Mouse (Mus musculus) G1E (cell line): ENCODE data around the gene Trim8. TPM values are rescaled to one million over a fixed set of nuclear protein-coding genes. Genes with fewer than 3 reads are reported as not detected.

Experiments
- ATAC-seq: 2 replicates; pipeline ENCODE4 v1.8.0; 2016; ENCODE audit warnings: mild to moderate bottlenecking; ENCODE audit not compliant: insufficient number of reproducible peaks, poor library complexity, low FRiP score, severe bottlenecking; ENCODE audit errors: extremely low read depth
- DNase-seq: peaks from one replicate; pipeline ENCODE4 v3.0.0; 2012; ENCODE audit warnings: low spot score
- H3K27me3 ChIP-seq: 2 replicates; pipeline ENCODE4 v1.6.1; 2012; ENCODE audit warnings: mild to moderate bottlenecking, low read length, inconsistent platforms; ENCODE audit not compliant: insufficient read depth
- H3K36me3 ChIP-seq: replicated peaks from 2 replicates; pipeline ENCODE3; 2012; ENCODE audit warnings: mild to moderate bottlenecking, inconsistent platforms
- H3K4me1 ChIP-seq: 2 replicates; pipeline ENCODE4 v1.6.1; 2012; ENCODE audit warnings: low read depth, low read length, inconsistent platforms, mixed read lengths; ENCODE audit not compliant: insufficient read depth
- H3K4me3 ChIP-seq: 2 replicates; pipeline ENCODE4 v1.5.1; 2012; ENCODE audit warnings: low read depth, mild to moderate bottlenecking, inconsistent platforms, low read length, moderate library complexity, mixed read lengths
- H3K9me3 ChIP-seq: replicated peaks from 2 replicates; pipeline ENCODE4 v1.6.1; 2012; ENCODE audit warnings: inconsistent platforms
- CTCF ChIP-seq: IDR thresholded peaks from 2 replicates; pipeline ENCODE4 v1.5.1; 2012; ENCODE audit warnings: low read depth, low read length, inconsistent platforms, mixed read lengths
- GATA1 ChIP-seq: IDR thresholded peaks from 2 replicates; pipeline ENCODE4 v1.6.1; 2012; ENCODE audit warnings: borderline replicate concordance, low read length, inconsistent platforms, mixed read lengths
- GATA2 ChIP-seq: IDR thresholded peaks from 2 replicates; pipeline ENCODE4 v1.6.1; 2012; ENCODE audit warnings: low read depth, low read length, inconsistent platforms, borderline replicate concordance
- POLR2AphosphoS5 ChIP-seq: IDR thresholded peaks from 2 replicates; pipeline ENCODE4 v1.6.1; 2012; ENCODE audit warnings: low read depth, low read length, inconsistent platforms; ENCODE audit not compliant: insufficient replicate concordance
- TAL1 ChIP-seq: conservative IDR thresholded peaks from 2 replicates; pipeline ENCODE4 v1.6.1; 2012; ENCODE audit warnings: low read depth, low read length, inconsistent platforms, mixed read lengths
- polyA plus RNA-seq: library from polyadenylated mRNA; stranded (reverse); fragments of >175 nt; gene quantifications from 2 replicates; pipeline ENCODE4 v1.2.3, GENCODE M21; 2012
- total RNA-seq, 2 experiments: library from RNA; stranded (forward) in 1 of 2; stranded (reverse) in 1 of 2; fragments of 200-1000 nt in 1 of 2; fragments of >200 nt in 1 of 2; fragmentation: Nextera tagmentation in 1 of 2; gene quantifications; 2 replicates each; pipeline ENCODE4 v1.2.3; 2014 to 2017

Gene Trim8
- total and polyA plus RNA-seq, 3 experiments = 20.3 to 66.0 (median 22.7) TPM

- H3K4me3 ChIP-seq = no peak overlapping the region
- H3K36me3 ChIP-seq = peaks cover 80% of the 10 kb centered on the region
- no peaks in the 10 kb centered on the region for H3K9me3 ChIP-seq
- no peak for TF ChIP-seq CTCF
- TF ChIP-seq GATA1 = no peak
- H3K27me3 ChIP-seq = no peaks in the 10 kb centered on the region
- ATAC-seq = no peak
- no peak for DNase-seq
- peaks cover 24% of the 10 kb centered on the region for H3K4me1 ChIP-seq
Measured at GRCm38 (mm10) chr19:46483701-46484328, 17.7 kb upstream of the Trim8 start.

GRCm38 (mm10) chr19:46484518-46484917, 17.0 kb upstream of the Trim8 start:
- DNase-seq = no peak
- Histone ChIP-seq H3K4me3 (no peak overlapping the region), H3K9me3 (no peaks in the 10 kb centered on the region), H3K4me1 (peaks cover 23% of the 10 kb centered on the region), H3K27me3 (no peaks in the 10 kb centered on the region), H3K36me3 (peaks cover 76% of the 10 kb centered on the region)
- ATAC-seq = no peak
- TF ChIP-seq TAL1 (no peak), GATA2 (no peak), CTCF (no peak), POLR2AphosphoS5 (no peak), GATA1 (no peak)

- Histone ChIP-seq H3K9me3 (no peaks in the 10 kb centered on the region), H3K36me3 (peaks cover 63% of the 10 kb centered on the region), H3K4me1 (peaks cover 27% of the 10 kb centered on the region), H3K27me3 (no peaks in the 10 kb centered on the region), H3K4me3 (no peak overlapping the region; the same call in 1 of the 2 replicates)
- DNase-seq = no peak
- no peak for TF ChIP-seq GATA1
- TF ChIP-seq CTCF = no peak
- no peak for TF ChIP-seq TAL1
- TF ChIP-seq POLR2AphosphoS5 = no peak
- TF ChIP-seq GATA2 = no peak
- ATAC-seq = no peak; the same call in 1 of the 2 replicates
Measured at GRCm38 (mm10) chr19:46485847-46486246, 15.7 kb upstream of the Trim8 start.

- Histone ChIP-seq H3K36me3 (peaks cover 59% of the 10 kb centered on the region), H3K9me3 (no peaks in the 10 kb centered on the region), H3K4me1 (peaks cover 29% of the 10 kb centered on the region), H3K4me3 (no peak overlapping the region), H3K27me3 (no peaks in the 10 kb centered on the region)
- no peak for DNase-seq
- no peak for TF ChIP-seq CTCF
- no peak for TF ChIP-seq POLR2AphosphoS5
- no peak for TF ChIP-seq GATA2
- no peak for TF ChIP-seq GATA1
- TF ChIP-seq TAL1 = no peak
- ATAC-seq = no peak
Measured at GRCm38 (mm10) chr19:46486709-46487108, 14.8 kb upstream of the Trim8 start.

- peaks cover 29% of the 10 kb centered on the region for H3K4me1 ChIP-seq
- no peak for TF ChIP-seq POLR2AphosphoS5
- TF ChIP-seq CTCF = no peak
- TF ChIP-seq GATA1 = no peak
- no peak for TF ChIP-seq GATA2
- TF ChIP-seq TAL1 = no peak
- no peak overlapping the region for H3K4me3 ChIP-seq
- no peak for ATAC-seq
- no peak for DNase-seq
- H3K36me3 ChIP-seq = peaks cover 39% of the 10 kb centered on the region
- no peaks in the 10 kb centered on the region for H3K9me3 ChIP-seq
- H3K27me3 ChIP-seq = no peaks in the 10 kb centered on the region
Measured at GRCm38 (mm10) chr19:46489448-46489847, 12.1 kb upstream of the Trim8 start.

- Histone ChIP-seq H3K27me3 (peaks cover 2% of the 10 kb centered on the region; the same call in 1 of the 2 replicates), H3K4me3 (no peak overlapping the region), H3K36me3 (peaks cover 27% of the 10 kb centered on the region), H3K4me1 (peaks cover 20% of the 10 kb centered on the region), H3K9me3 (no peaks in the 10 kb centered on the region)
- DNase-seq (no peak), ATAC-seq (no peak)
- no peak for TF ChIP-seq CTCF
- no peak for TF ChIP-seq GATA1
- no peak for TF ChIP-seq GATA2
- TF ChIP-seq TAL1 = no peak
- TF ChIP-seq POLR2AphosphoS5 = no peak
Measured at GRCm38 (mm10) chr19:46490634-46491033, 10.9 kb upstream of the Trim8 start.

- peaks cover 2% of the 10 kb centered on the region; the same call in 1 of the 2 replicates for H3K27me3 ChIP-seq
- ATAC-seq = no peak
- H3K9me3 ChIP-seq = no peaks in the 10 kb centered on the region
- peaks cover 19% of the 10 kb centered on the region for H3K4me1 ChIP-seq
- H3K36me3 ChIP-seq = no peaks in the 10 kb centered on the region
- TF ChIP-seq POLR2AphosphoS5 (no peak), TAL1 (no peak), GATA1 (no peak), CTCF (no peak), GATA2 (no peak)
- DNase-seq = no peak
- H3K4me3 ChIP-seq = no peak overlapping the region
Measured at GRCm38 (mm10) chr19:46495136-46495535, 6.4 kb upstream of the Trim8 start.
